Mouse (Mus musculus): ENCODE data around the gene H2-Eb1.
"Not testable (repeated sequence)": the region's sequence is repeated elsewhere in the genome, so short reads cannot be mapped to it uniquely, and the experiment has no call there.

The H2-Eb1 gene

DNA sequence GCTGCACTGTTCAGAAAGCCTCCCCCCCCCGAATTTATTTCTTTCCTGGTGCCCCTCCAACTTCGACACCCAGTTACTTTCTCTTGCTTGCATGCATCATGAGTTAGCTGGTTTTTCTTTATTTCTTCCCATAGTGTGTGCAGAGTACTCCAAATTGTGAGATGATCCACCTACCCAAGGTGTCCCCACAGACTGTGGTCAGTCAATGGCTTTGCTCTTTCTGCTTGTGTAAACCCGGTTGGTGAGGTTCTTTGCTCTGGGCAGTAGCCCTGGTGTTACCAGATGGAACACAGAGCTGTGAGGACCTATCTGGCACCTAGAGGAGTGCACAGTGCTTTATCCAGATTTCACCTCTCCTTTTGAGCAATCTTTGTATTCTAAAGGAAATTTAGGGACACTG is 17.5 kb upstream of the H2-Eb1 start:
- in situ Hi-C loops (cut with MboI; ENCODE audit: low sequenced_read_pairs): no loop called here

DNA sequence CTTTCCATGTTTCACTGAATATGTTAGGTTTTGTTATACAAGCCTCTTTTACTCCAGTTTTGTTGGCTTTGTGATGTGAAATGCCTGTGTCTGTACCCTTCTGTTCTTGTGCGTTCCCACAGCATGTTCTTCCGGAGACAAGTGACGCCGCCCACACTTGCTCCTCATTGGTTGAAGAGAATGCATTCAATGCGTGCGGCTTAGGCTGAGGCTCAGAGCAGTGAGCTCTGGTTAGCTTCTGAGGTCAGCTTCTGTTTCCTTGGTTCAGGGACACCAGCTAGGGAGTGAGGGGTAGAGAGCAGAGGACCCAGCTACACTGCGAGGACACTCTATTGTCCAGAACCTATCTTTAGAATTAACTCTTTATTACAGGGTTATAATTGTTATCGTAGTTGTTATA is 14.1 kb upstream of the H2-Eb1 start:
- in situ Hi-C loops (cut with MboI; ENCODE audit: low sequenced_read_pairs): no loop called here

DNA sequence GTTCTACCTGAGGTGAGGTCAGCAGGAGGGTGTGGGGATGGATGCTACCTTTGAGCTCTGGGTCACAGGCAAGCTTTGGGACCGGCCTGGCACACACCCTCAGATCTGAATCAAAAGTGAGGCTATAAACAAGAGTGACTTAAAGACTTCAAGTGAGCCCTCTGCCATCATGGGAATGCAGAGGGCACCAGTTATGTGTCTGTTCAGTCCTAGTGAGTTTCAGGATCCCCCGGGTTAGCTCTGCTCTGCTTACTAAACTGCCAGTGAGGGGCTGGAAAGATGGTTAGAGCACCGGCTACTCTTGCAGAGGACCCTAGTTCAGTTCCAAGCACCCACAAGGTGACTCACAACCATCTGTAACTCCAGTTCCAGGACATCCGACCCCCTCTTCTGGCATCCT is 13.1 kb upstream of the H2-Eb1 start:
- in situ Hi-C loops (cut with MboI; ENCODE audit: low sequenced_read_pairs): no loop called here

DNA sequence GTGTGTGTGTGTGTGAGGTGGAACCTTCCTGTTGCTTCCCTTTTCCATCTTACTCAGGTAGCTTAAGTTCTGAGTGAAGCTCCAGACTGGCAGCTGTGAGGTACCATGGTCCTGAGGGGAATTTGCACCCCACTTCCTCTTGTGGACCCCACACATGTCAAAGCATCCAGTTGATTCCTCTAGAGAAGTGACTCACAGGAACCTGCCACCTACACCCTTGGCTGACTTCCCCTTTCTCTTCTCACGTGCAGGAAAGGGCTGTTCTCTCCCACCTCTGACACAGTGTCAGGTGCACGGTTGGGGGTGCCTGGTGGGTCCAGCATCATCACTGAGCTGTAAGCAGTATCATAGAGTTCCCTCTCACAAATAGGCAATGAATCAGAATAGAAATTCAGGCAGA is 12.1 kb upstream of the H2-Eb1 start:
- in situ Hi-C loops (cut with MboI; ENCODE audit: low sequenced_read_pairs): no loop called here

DNA sequence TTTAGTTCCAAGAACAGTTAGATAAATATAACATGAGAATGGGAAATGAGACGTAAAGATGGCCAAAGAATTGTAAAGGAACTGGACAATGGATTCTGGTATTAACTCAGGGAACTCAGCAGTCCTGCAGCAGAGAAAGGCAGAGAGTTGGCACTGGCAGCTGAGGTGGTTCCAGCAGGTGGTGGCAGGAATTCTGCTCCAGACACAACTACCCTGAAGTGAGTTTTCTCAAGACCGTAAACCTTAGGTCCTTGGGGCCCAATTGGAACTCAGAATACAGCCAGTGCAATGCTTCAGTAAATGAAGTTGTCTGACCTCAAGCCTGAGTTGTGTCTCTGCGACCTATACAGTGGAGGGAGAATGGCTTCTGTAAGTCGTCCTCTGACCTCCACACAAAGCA is 11.4 kb upstream of the H2-Eb1 start:
- in situ Hi-C loops (cut with MboI; ENCODE audit: low sequenced_read_pairs): no loop called here

DNA sequence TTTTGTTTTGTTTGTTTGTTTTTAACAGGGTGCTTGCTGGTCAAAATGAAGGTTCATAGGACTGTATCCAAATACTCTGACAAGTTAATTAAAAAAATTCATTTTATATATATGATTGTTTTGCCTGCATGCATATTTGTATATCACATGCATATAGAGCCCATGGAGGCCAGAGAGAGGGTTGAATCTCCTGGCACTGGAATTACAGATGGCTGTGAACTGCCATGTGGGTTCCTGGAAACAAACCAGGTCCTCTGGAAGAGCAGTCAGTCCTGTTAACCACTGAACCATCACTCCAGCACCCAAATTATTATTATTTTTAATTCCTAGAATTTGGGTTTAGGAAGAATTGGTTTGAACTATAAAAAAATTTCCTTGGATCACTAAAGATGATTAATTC is 10.4 kb upstream of the H2-Eb1 start:
- in situ Hi-C loops (cut with MboI; ENCODE audit: low sequenced_read_pairs): no loop called here

DNA sequence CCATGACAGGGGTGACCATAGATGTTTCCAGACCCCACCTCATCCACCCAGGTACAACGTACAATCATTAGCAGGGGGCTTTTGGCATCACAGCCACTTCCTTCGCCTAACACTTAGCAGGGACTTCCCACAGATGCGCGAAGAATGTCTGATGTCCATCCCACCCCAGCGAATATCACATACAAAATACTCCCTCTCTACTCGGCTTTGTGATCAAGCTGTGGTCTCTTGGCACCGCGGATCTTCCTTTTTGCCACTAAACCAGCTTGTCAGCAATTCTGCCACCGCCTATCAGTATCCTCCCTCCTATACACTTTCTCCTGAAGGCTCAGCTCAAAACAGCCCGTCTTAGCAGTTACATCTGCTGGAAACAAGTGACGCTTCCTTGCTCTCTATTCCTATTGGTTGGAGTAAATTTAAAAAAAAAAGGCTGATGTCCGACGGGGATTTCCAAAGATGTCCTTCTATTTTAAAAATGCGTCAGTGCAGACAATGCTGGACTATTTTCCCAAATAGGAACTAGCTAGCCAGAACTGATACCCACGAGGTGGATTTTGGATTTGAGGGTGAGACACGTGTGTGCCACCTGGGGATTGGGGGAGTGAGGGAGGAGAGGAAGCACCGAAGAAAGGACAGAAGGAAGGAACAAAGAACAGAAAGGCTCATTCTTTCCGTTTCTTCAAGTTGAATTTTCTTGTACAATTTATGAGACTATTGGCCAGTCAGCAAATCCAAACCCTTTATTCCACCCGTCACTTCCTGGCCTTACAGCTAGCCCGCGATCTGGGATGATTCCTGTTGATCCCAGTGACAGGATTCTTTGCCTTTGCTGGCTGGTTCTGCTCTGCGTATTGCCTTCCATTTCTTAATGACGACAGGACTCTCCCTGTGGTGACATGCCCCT is 9.5 kb upstream of the H2-Eb1 start:
- in situ Hi-C loops (cut with MboI; ENCODE audit: low sequenced_read_pairs): no loop called here

DNA sequence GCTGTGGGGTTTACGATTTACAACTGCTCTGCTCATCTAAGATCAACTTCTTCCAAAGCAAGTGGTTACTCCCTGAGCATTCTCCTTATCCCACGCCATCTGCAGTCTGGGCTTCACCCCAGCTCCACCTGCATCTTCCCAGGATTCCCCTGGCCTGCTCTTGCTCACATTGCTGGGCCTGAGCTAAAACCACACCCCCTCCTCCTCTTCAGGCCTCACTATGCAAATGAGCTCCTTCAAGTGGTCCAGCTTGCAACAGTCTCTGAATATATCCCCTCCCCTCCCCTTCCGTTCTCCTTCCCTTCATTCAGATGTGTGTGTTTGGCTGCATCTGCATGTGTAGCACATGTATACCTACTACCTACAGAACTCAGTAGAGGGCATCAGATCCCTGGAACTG is 6.3 kb upstream of the H2-Eb1 start:
- in situ Hi-C loops (cut with MboI; ENCODE audit: low sequenced_read_pairs): no loop called here

DNA sequence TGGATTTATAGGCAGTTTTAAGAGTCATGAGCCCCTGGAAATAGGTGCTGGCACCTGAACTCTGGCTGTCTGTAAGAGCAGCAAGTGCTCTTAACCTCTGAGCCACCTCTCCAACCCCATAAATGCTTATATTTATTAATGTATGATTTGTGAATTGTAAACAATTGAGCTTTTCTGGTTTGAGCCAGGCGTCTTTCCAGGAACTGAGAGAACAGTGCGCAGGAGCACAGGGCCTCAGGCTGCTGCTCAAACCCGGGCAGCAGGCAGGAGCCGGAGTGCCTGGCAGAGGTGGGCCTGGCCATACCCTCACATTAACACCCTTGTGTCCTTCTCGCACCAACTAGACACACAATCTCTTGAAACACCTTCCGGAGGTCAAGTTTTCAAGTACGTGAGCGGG is 5.6 kb upstream of the H2-Eb1 start:
- in situ Hi-C loops (cut with MboI; ENCODE audit: low sequenced_read_pairs): no loop called here

DNA sequence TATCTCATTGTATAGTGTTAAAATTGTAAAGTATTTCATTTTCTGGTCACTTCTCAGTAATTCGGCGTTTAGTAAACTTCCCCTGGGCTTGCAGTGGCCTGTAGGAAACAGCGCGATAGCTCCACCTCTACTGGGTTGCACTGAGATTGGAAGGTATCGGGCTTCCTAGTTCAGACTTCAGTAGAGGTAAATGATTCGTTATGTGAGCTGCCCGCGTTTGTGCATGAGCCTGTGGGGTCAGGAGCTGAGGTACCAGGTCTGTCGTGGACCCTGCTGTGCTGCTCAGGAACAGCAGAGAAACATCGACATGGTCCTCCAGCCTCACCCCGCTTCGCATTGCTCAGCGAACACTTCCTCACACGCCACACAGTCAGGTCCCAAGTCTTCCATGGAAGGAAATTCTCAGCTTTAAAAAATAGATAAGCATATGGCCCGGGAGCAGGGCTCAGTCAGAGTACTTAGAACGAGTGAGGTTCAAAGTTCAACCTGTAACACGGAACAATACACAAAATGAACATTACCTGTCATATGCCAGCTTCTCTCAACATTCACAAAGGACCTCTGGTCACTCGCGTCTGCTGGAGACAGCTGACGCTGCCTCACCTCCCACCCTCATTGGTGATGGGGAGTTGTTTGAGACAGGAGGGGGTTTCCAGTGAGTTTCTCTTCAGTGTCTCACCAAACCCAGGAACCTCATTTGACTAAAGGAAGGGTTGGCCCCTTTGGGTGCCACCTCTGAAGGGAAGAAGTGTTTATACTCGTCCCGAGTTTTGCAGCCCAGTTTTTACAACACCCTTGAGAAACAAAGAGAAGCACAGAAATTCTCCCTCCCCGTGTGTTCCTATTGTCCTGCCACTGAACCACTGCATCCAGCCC is 4.7 kb upstream of the H2-Eb1 start:
- in situ Hi-C loops (cut with MboI; ENCODE audit: low sequenced_read_pairs): no loop called here

DNA sequence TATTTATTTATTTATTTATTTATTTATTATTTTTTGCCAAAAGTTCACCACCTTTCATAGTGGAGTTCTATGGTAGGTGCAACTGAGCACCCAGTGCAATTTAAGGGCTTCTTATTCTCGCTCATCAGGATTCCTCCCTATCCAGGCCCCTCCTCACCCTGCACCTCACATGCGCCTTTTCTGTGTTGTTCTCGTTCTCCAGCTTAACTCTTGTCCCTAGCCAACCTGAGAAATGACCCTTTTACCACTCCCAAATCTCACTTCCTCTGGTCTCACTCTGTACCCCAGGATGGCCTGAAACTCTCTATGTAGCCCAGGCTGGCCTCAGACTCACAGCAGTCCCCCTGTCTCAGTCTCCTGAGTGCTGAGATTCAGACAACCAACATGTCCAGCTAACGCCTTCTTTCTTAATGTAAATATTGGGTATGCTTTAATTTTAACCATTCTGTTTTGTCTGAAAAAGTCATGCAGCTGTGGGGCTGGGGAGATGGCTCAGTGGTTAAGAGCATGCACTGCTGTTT is 3.9 kb upstream of the H2-Eb1 start:
- in situ Hi-C loops (cut with MboI; ENCODE audit: low sequenced_read_pairs): no loop called here

DNA sequence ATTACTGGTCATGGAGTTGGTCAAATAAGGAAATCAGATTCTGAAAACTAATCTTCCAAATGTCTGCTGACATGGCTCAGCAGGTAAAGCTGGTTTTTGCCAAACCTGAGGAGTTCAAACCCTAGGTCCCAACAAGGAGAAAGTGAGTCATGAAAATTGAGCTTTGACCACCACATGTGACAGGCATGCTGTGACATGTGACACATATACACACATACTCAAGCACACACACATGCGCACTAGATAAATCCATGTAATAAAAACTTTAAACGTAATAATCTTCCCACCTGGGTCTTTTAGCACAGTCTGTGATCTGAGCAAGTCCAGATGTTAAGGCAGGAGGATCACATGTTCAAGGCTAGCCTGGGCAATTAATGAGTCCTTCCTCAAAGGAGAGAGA is 1.9 kb upstream of the H2-Eb1 start:
- in situ Hi-C loops (cut with MboI; ENCODE audit: low sequenced_read_pairs): no loop called here

DNA sequence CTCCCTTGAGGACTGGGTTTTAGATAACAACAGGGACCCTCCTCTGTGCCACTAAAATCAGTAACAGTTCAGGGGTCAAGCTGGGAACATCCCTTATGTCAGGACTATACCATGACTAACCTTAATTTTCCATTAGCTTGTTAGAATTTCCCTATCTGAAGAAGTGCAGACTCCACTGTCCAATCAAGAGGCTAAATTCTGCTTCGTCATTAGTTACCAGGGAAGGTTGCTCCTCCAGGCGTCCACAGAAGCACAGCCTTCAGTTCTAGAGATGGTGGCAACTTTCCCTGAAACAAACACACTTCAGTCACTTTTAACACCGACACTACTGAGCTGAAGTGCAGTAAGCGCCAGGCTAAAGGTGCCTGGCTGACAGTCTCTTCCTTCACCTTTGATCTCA is 916 bp upstream of the H2-Eb1 start:
- in situ Hi-C loops (cut with MboI; ENCODE audit: low sequenced_read_pairs): no loop called here

DNA sequence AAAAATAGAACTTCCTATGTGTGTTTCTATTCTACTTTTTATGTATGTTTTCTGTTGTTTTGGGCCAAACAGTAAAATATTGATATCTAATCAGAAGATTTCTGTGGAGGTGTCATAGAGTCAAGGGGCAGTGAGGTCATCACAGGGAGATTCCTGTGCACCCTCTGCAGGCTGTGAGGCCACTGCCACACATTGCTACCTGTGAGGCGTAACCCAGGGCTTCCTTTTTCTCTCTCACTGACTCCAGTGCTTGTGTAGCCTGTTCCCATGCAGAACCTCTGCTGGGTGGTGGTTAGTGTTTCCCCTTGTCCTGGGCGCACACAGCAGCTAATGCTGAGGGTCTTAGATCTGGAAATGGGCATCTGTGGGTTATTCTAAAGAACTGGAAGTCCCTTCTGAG is 740 bp downstream of the H2-Eb1 start:
- in situ Hi-C loops (cut with MboI; ENCODE audit: low sequenced_read_pairs): no loop called here

DNA sequence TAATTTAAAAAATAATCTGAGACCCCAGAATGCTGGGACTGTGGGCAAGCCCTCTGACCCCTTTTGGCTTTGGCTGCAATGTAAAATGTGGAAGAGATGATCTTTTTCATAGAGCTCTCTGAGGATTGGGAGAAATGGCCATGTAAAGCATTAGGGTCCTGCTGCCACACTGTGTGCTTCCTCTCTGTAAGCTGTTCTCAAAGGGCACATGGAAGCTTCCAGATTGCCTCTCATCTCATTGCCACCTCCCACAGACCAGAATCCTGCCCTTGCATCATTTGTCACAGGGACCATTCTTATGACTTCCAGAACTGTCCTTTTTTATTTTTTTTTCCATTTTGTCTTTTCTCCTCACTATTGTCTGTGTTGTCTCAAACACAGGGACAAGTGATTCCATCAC is 1.5 kb downstream of the H2-Eb1 start:
- in situ Hi-C loops (cut with MboI; ENCODE audit: low sequenced_read_pairs): no loop called here

DNA sequence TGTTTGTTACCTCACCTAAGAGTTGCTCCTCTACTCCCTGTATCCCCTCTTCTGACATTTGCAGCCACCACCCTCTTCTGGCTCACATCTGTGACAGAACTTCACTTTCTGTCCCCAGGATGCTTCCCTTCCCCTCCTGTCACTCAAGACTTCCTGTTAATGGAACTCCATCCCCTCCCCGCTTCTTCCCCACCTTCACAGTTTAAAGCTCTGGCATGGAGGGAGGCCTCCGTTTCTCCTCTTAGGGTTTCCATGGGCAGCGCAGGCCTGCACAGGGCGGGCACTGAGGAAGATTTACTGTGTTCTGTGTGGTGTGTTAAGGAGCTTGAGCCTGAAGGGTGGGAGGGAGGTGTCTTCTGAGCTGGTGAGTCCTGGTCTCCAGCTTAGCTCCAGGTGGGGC is 2.5 kb downstream of the H2-Eb1 start:
- in situ Hi-C loops (cut with MboI; ENCODE audit: low sequenced_read_pairs): no loop called here

DNA sequence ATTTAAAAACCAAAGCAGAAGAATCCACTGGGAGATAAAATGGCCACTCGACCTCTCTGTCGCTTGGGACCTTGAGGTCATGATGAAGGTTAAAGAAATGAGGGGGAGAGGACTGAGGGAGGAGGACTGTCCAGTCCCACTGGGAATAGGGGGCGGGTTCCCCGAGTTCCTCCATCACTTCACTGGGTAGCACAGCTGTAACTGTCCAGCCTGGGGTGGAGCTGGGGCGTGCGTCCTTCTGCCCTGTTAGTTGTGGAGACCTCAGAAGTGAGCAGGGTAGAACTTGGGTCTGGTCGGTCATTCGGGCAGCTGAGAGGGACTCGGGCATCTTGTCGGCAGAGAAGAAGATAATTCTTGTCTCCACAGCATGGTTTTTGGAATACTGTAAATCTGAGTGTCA is 3.6 kb downstream of the H2-Eb1 start:
- in situ Hi-C loops (cut with MboI; ENCODE audit: low sequenced_read_pairs): no loop called here

DNA sequence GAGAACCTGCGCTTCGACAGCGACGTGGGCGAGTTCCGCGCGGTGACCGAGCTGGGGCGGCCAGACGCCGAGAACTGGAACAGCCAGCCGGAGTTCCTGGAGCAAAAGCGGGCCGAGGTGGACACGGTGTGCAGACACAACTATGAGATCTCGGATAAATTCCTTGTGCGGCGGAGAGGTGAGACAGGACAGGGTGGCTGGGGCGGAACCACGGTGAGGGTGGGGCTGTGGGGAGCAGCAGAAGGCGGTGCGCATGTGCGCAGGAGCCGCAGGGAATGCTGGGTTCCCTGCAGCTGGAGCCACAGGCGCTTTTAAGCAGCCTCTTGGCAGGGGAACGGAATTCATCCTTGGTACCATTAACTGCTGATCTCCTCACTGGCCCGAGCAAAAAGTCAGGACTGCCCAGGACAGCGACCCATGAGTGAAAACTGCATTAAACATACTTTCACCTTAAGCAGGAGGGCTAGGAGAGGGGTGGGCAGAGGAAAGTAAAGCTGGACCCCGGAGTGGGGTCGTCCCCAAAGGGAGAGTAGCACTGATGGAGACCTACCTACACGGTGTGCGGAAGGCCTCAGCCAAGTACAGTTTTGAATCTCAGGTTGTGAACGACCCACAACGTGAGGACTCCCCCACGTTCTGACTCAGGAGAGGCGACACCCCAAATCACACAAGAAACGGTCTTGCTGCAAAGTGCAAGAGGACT is 4.2 kb downstream of the H2-Eb1 start:
- in situ Hi-C loops (cut with MboI; ENCODE audit: low sequenced_read_pairs): no loop called here

DNA sequence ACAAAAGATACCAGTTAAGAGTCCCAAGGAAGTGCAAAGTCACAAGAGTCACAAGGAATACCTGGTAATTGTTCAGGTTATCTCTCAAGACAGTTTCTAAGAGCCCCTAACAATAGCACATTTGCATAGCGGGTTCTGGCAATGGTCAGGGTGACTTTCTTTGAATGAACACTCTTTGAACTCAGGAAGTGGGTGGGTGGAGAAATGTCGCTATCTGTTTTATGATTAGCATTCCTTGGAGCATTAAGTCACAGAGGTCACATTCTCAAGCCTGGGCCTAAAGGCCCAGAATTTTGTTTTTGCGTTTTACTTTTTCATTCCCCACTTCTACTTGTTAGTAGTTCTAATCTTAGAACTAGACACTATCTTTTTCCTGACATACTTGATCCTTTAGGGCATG is 4.9 kb downstream of the H2-Eb1 start:
- in situ Hi-C loops (cut with MboI; ENCODE audit: low sequenced_read_pairs): not testable (repeated sequence)

DNA sequence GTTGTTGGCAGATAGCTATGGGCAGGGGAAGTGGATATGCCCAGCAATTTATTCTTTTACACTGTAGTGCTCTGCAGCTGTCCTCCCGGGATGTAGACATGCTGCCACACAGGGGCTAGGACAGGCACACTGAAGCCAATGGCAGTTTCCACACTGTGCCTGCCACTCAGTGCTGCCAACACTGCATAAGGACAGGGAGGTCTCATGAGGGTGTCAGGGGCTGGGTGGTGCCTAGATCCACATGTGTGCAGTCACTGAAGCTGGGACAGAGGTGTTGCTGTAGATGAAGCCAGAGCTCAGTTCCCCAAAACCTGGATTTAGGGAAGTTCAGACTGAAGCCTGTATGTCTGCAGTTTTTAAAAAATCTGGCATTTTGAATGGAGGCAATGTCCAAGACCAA is 6.5 kb downstream of the H2-Eb1 start:
- in situ Hi-C loops (cut with MboI; ENCODE audit: low sequenced_read_pairs): no loop called here

DNA sequence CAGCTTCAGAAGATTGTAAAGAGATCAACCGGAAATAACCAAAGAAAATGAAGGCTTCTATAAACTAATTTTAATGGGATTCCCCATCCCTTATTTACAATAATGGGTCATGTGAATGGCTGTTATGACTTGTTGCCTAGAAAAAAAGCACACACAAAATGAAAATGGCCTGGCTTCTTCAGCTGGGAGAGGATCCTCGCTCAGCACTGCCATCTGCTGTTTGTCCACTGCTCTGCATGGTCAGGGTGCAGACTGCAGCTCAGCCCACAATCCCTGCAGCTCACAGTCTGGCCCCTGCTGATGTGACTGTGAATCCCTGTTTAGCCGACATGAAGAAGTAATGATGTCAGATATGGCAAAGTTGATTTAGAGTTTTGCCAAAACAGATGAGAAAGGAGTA is 7.7 kb downstream of the H2-Eb1 start:
- in situ Hi-C loops (cut with MboI; ENCODE audit: low sequenced_read_pairs): no loop called here
